Mouse (Mus musculus) large intestine, adult 2 months (tissue): Measurements from ENCODE around the gene Raly. TPM values are rescaled to one million over a fixed set of nuclear protein-coding genes. Genes with fewer than 3 reads are reported as not detected.

Experiments used
- DNase-seq: peaks from one replicate; pipeline ENCODE4 v3.0.0-alpha.2; 2012; ENCODE audit warnings: low read depth, low spot score
- WGBS: fragments of 180-500 bp; shearing (Covaris S2); methylation state at CpG from one replicate; pipeline ENCODE4 v1.1.7; 2018; 5-methylcytosine and 5-hydroxymethylcytosine counted together
- polyA plus RNA-seq: library from polyadenylated mRNA; depleted of rRNA; stranded (reverse); fragments of >200 nt; gene quantifications from 2 replicates; pipeline ENCODE4 v1.2.3, GENCODE M21; 2012

Gene Raly
- polyA plus RNA-seq, 1 experiment, result 205 TPM

- 78% methylated on average over 4 of the region's 4 CpGs for WGBS
- DNase-seq, result no peak
Observed at GRCm38 (mm10) chr2:154782361-154782760, 8.5 kb upstream of the Raly start.

DNA sequence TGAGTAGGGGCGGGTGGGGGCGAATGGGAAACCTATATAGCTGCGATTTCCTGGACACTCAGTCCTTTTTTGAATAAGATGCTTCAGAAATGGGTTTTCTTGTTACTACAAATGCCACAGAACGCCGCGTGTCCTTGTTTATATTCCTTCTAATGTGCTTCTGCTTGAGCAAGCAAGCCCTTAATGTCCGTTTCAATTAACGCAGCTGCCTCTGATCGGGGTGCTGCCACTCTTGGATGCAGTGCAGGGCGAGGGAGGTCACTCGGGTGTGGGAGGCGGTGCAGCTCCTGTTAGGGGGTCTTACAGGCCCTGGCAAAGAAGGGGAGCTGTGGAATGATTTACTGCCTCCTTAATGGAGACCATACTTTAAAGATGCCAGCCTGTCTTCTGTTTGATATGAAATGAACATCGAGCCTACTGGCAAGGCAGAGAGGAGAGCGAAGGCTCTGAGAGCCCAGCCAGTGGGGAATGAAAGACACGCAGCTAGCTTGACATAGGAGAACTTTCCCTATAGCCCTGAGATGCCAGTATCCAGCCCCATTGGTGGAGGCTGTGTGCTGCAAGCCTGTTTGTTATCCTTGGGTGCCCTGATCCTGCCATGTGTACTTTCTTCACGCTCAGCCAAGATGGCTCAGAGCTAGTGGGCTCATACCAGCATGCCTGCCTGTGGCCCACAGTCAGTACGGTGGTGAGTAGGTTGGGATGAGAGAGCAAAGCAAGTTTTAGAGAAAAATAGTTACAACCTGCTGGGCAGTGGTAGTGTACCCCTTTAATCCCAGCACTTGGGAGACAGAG is 7.8 kb upstream of the Raly start:
- WGBS, result 77% methylated on average over 17 of the region's 17 CpGs
- DNase-seq, result no peak

- no peak for DNase-seq
- WGBS, result 73% methylated on average over 3 of the region's 3 CpGs
Observed at GRCm38 (mm10) chr2:154785284-154785683, 5.6 kb upstream of the Raly start.

- DNase-seq, result no peak
- 64% methylated on average over 3 of the region's 3 CpGs for WGBS
Observed at GRCm38 (mm10) chr2:154786187-154786586, 4.7 kb upstream of the Raly start.

DNA sequence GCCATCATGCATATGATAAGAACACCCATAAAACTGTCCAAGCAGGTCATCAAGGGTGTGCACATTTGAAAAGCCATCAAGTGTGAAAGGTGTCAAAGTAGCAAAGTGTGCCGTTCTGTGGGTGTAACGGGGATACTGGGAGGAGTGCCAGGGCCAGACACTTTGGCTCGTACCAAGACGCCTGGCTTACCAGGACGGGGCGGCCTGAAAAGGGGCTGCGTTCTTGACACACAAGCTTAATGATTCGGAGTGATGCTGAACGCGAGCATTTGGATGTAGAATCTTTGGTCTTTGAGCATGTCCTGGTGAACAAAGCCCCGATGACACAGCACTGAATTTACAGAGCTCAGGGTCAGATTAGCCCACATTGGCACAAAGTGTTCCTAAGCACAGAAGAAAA is 4.1 kb upstream of the Raly start:
- no peak for DNase-seq
- 72% methylated on average over 11 of the region's 11 CpGs for WGBS

GRCm38 (mm10) chr2:154789381-154789780 is 1.5 kb upstream of the Raly start:
- WGBS, result 79% methylated on average over 6 of the region's 6 CpGs
- DNase-seq, result no peak

DNA sequence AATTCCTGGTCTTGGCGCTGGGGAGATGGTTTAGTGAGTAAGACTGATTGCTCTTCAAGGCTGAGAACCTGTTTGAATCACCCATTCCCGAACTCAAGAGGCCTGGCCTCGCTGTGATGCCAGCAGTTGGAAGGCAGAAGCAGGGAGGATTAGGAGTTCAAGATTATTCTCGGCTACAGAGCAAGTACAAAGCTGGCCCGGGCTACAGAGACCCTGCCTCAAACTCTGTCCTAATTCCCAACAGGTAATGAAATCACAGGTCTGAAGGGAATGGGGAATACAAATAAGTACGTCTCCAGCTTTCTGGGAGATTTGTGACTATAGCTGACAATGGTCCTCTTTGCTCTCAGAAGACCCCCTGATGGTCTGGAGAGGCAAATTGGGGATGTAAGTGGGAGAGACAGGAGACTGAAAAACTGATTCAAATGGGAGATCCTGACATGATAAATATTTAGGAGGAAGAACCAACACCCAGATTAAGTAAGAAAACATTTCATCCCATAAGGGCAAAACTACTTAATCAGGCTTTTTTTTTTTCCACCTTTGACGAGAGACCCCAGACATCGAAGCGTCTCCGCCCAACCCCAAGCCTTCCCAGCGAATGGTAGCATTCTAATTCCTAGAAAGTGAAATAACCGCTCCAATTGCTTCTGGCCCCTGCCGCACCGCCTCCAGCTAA is 780 bp upstream of the Raly start:
- 15% methylated on average over 14 of the region's 14 CpGs for WGBS
- no peak for DNase-seq

DNA sequence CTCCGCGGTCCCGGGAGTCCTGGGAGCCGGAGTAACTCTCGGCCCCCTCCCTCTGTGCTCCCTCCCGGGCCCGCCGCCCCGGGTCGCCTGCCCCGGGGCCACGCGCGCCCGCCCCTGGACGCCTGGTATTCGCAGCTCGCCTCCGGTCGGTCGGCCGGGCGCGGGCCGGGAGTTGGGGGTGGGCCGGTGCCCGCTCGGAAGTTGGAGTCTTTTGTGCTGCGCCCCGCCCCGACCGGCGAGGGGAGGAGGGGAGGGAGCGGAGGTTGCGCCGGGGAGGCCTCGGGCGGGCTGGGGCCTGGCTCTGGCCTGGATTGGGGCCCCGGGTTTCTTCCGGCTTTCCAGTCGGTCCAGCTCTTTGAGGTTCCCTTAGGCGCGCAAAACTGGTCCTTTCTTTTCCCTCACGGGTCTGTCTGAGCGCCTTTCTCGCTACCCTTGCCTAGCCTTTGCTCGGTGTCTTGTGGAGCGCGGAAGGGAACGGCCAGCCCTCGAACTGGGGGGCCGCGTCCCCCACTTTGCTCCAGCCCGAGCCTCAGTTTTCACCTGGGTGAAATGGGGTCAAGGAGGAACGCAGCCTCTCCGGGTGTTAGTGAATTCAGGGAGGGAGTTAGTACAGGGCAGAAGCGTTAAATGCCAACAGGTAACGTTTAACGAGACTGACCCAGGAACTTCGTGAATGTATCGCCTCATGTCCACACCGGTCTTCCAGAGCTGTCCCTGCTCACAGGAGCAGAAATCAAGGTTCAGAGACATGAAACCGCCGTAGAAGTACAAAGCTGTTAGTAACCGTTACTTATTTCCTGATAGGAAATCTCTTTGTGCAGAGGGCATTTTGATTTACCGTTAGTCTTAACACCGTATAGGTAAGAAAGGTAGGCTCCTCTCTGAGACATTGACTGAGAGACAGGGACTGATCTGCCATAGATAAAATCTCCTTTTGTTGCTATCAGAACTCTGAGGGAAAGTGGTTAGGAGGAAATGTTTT is 1.1 kb downstream of the Raly start:
- DNase-seq, result peak; percentile 51
- under 1% methylated on average over 67 of the region's 67 CpGs for WGBS

- no peak for DNase-seq
- 78% methylated on average over 1 of the region's 1 CpGs for WGBS
Observed at GRCm38 (mm10) chr2:154803372-154803771, 12.5 kb downstream of the Raly start.

- WGBS, result 71% methylated on average over 4 of the region's 4 CpGs
- DNase-seq, result no peak
Observed at GRCm38 (mm10) chr2:154803845-154804244, 12.9 kb downstream of the Raly start.

- WGBS, result 21% methylated on average over 1 of the region's 1 CpGs
- no peak for DNase-seq
Observed at GRCm38 (mm10) chr2:154807689-154808088, 16.8 kb downstream of the Raly start.

DNA sequence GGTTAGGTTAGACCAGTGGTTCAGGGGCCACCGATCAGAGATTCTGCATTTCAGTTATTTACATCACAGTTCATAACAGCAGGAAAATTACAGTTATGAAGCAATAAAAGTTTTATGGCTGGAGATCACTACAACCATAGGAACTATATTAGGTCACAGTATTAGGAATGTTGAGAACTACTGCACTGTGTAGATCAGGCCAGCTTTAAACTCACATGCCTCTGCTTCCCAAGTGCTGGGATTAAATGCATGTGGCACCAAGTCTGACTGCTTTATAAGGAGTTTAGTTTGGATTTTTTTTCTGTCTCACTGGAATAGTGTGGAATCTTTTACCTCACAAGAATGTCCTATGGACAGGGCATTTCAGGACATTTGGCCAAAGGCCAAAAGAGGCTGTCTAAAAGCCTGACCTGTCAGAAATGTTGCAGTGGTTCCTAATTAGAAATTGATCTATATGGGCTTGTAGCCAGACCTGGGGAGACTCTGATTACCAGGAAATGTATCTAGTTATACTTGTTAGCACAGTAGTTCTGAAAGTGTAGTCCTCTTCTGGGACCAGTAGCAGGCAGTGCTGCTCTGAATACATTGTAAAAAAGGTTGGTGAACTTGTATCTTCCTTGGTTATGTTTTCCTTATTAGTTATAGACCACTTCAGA is 18.3 kb downstream of the Raly start:
- DNase-seq, result no peak
- WGBS, result 13% methylated on average over 1 of the region's 1 CpGs

- no peak for DNase-seq
- 65% methylated on average over 1 of the region's 1 CpGs for WGBS
Observed at GRCm38 (mm10) chr2:154810821-154811220, 19.9 kb downstream of the Raly start.

- WGBS, result 79% methylated on average over 2 of the region's 2 CpGs
- no peak for DNase-seq
Observed at GRCm38 (mm10) chr2:154813426-154813825, 22.5 kb downstream of the Raly start.

DNA sequence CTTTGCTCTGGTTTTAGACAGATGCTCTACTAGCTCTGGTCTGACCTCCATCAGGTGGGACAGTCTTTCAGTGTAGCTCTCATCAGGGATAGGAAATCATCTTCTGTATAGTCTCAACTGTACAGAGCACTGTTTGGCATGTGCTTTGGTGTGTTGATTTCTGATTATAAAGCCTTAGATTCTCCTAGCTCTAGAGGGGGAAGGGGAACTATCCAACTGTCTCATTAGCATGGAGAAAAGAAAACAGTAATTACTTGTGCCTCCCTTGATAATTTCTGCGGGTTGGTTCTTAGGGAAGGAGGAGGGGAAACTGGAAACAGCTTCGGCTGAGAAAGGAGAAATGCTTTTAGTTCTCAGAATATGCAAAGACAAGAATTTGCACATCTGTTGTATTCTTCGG is 26.2 kb downstream of the Raly start:
- no peak for DNase-seq
- WGBS, result 48% methylated on average over 3 of the region's 3 CpGs

GRCm38 (mm10) chr2:154817788-154818187 is 26.9 kb downstream of the Raly start:
- 27% methylated on average over 1 of the region's 1 CpGs for WGBS
- DNase-seq, result no peak

GRCm38 (mm10) chr2:154818599-154818998 is 27.7 kb downstream of the Raly start:
- 53% methylated on average over 1 of the region's 1 CpGs for WGBS
- DNase-seq, result no peak

DNA sequence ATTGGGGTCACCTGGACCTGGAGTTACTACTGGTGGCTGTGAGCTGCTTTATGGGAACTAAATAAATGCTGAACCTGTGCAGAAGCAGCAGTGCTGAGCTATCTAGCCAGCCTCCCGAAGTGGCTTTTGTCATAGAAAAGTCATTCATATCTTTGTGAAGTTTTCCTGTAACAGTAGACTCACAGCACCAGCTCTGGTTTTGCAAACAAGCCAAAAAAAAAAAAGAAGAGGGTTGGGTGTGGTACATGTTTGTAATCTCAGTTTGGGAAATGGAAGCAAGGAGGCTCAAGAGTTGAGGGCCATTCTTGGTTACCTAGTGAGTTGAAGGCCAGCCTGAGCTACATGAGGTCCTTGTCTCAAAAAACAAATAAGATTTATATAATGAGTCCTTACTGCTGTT is 29.4 kb downstream of the Raly start:
- WGBS, result 51% methylated on average over 1 of the region's 1 CpGs
- DNase-seq, result no peak

GRCm38 (mm10) chr2:154826054-154826538 is 35.2 kb downstream of the Raly start:
- no peak for DNase-seq
- WGBS, result 69% methylated on average over 1 of the region's 1 CpGs
